ENCODE assay signal across 19 mouse cellular contexts in genomic region chr5:135072720-135073119, GRCm38 (mm10). TPM values are rescaled to one million over a fixed set of nuclear protein-coding genes. Genes with fewer than 3 reads are reported as not detected.
A peak's percentile ranks its signal among the peaks of the same experiment; 100 is the strongest.
DNase-seq lines count a peak whose midpoint lies in the region; ATAC-seq and TF ChIP-seq lines count a peak whose summit lies in the region.
"Had no signal": no experiment of that assay in that cellular context is flagged by ENCODE, and none has a peak within 500 bp of the region (broad histone marks: within the 10 kb centered on the region; RNA-seq: fewer than 3 reads in every experiment).

No protein-coding gene starts in this region.

- H3K9me3 ChIP-seq in E14TG2a.4 (ENCODE audit: low read length) (no peaks in the 10 kb centered on the region), ES-Bruce4 (replicated peaks; ENCODE audit: control insufficient read depth, insufficient read depth, low read length, poor library complexity, severe bottlenecking) (no peaks in the 10 kb centered on the region)
- H3K9me3 ChIP-seq in hindbrain, embryonic 11.5 days (ENCODE audit: control insufficient read depth, low read length): no peaks in the 10 kb centered on the region
- H3K9me3 ChIP-seq: heart, embryonic 12.5 days; hindbrain, embryonic 10.5 days; hindbrain, embryonic 15.5 days had no signal

- 93% methylated on average over 6 of the region's 6 CpGs for WGBS in thymus, adult 2 months
- 52% methylated on average over 6 of the region's 6 CpGs for WGBS in hindbrain, embryonic 11.5 days

- H3K36me3 ChIP-seq in E14TG2a.4 (ENCODE audit: insufficient read depth, low read length): peaks cover 8% of the 10 kb centered on the region
- no peaks in the 10 kb centered on the region for H3K36me3 ChIP-seq in ES-Bruce4 (ENCODE audit: control insufficient read depth, insufficient read depth, low read length, poor library complexity, severe bottlenecking)
- H3K36me3 ChIP-seq in thymus, adult 2 months (ENCODE audit: control insufficient read depth, insufficient read depth, low read length): no peaks in the 10 kb centered on the region
- H3K36me3 ChIP-seq in hindbrain, embryonic 11.5 days (ENCODE audit: control insufficient read depth, insufficient read depth, low read length): no peaks in the 10 kb centered on the region

- DNase-seq in layer of hippocampus, adult 2 months (ENCODE audit: low spot score in 2 of 2): peak in 1 of 2 experiments; percentile 26
- DNase-seq in layer of hippocampus, adult 9-10 months (ENCODE audit: low spot score): no peak
- peak; percentile 88 for DNase-seq in ZHBTc4 (ENCODE audit: low read depth, low spot score)
- no peak for DNase-seq in thymus, adult 2 months
- no peak for DNase-seq in hindbrain, embryonic 11.5 days (ENCODE audit: low spot score)
- DNase-seq: adrenal gland, postnatal 10 days; cerebellum, adult 11 months; cerebellum, adult 8-10 months; gastrocnemius, postnatal 25 days had no signal

- H3K27me3 ChIP-seq in E14TG2a.4 (ENCODE audit: insufficient read depth, low read length): peaks cover 14% of the 10 kb centered on the region
- no peaks in the 10 kb centered on the region for H3K27me3 ChIP-seq in ES-Bruce4 (ENCODE audit: control insufficient read depth, insufficient read depth, low read length, poor library complexity, severe bottlenecking)
- H3K27me3 ChIP-seq in thymus, adult 2 months (ENCODE audit: control insufficient read depth, insufficient read depth, low read length): no peaks in the 10 kb centered on the region; the same call in 1 of the 2 replicates
- no peaks in the 10 kb centered on the region for H3K27me3 ChIP-seq in hindbrain, embryonic 11.5 days (ENCODE audit: control insufficient read depth, insufficient read depth, low read length)
- H3K27me3 ChIP-seq: embryonic facial prominence, embryonic 12.5 days; forebrain, embryonic 12.5 days; heart, embryonic 12.5 days; hindbrain, embryonic 15.5 days had no signal

- ATAC-seq in hindbrain, embryonic 11.5 days (ENCODE audit: low FRiP score): no peak
- ATAC-seq: forebrain, embryonic 16.5 days had no signal

- peaks cover 69% of the 10 kb centered on the region for H3K4me1 ChIP-seq in E14TG2a.4 (replicated peaks; ENCODE audit: low read depth, low read length)
- peaks cover 11% of the 10 kb centered on the region for H3K4me1 ChIP-seq in ES-Bruce4 (ENCODE audit: control insufficient read depth, insufficient read depth, low read length)
- H3K4me1 ChIP-seq in thymus, adult 2 months (replicated peaks; ENCODE audit: control insufficient read depth, insufficient read depth, low read length): peaks cover 3% of the 10 kb centered on the region
- peaks cover 4% of the 10 kb centered on the region for H3K4me1 ChIP-seq in hindbrain, embryonic 11.5 days (replicated peaks; ENCODE audit: control insufficient read depth, insufficient read depth, low read length)

- TF ChIP-seq EP300 in ES-Bruce4 (IDR thresholded peaks at IDR 0.05; ENCODE audit: insufficient read depth, low read depth, low read length): no peak

- peak; percentile 11; the same call in 1 of the 2 replicates for TF ChIP-seq CTCF in layer of hippocampus, adult 2 months (conservative IDR thresholded peaks at IDR 0.05)
- TF ChIP-seq CTCF in E14TG2a.4 (conservative IDR thresholded peaks at IDR 0.05; ENCODE audit: low read length): no peak
- TF ChIP-seq CTCF in ES-Bruce4 (IDR thresholded peaks at IDR 0.05; ENCODE audit: low read depth, low read length): no peak
- no peak for TF ChIP-seq CTCF in thymus, adult 2 months (IDR thresholded peaks at IDR 0.05; ENCODE audit: borderline replicate concordance, control insufficient read depth, extremely low read depth, insufficient read depth, low read length, poor library complexity)

- no peak overlapping the region for H3K4me3 ChIP-seq in layer of hippocampus, adult 2 months
- peak overlapping the region; percentile 71 for H3K4me3 ChIP-seq in E14TG2a.4 (replicated peaks; ENCODE audit: low read length)
- H3K4me3 ChIP-seq in ES-Bruce4 (ENCODE audit: low read depth, low read length): peak overlapping the region; percentile 61
- H3K4me3 ChIP-seq in thymus, adult 2 months (ENCODE audit: control insufficient read depth, insufficient read depth, low read length): no peak overlapping the region
- no peak overlapping the region for H3K4me3 ChIP-seq in hindbrain, embryonic 11.5 days (ENCODE audit: low read depth, low read length)
- H3K4me3 ChIP-seq: embryonic facial prominence, embryonic 12.5 days; forebrain, embryonic 12.5 days; heart, embryonic 12.5 days; hindbrain, embryonic 15.5 days had no signal

- no peak overlapping the region for H3K4me2 ChIP-seq in hindbrain, embryonic 11.5 days (replicated peaks; ENCODE audit: low read depth, low read length)
- H3K4me2 ChIP-seq: hindbrain, embryonic 15.5 days had no signal

- H3K9ac ChIP-seq in ES-Bruce4 (ENCODE audit: low read depth, poor library complexity, severe bottlenecking): peak overlapping the region; percentile 37
- H3K9ac ChIP-seq in hindbrain, embryonic 11.5 days (ENCODE audit: low read depth, low read length): no peak overlapping the region
- H3K9ac ChIP-seq: hindbrain, embryonic 15.5 days had no signal

- TF ChIP-seq POLR2A in ES-Bruce4 (IDR thresholded peaks at IDR 0.05; ENCODE audit: insufficient read depth, low read length): no peak
- TF ChIP-seq POLR2A in thymus, adult 2 months (IDR thresholded peaks at IDR 0.05; ENCODE audit: control insufficient read depth, extremely low read depth, insufficient read depth, low read length, poor library complexity): no peak

- 0 out of 2 replicates have a peak overlapping the region, but pooled peaks have one; percentile 36 for H3K27ac ChIP-seq in layer of hippocampus, adult 2 months
- peak overlapping the region; percentile 60; the same call in 1 of the 2 replicates for H3K27ac ChIP-seq in ES-Bruce4 (ENCODE audit: insufficient read depth, low read length)
- no peak overlapping the region for H3K27ac ChIP-seq in thymus, adult 2 months (ENCODE audit: control insufficient read depth, insufficient read depth, low read length)
- no peak overlapping the region for H3K27ac ChIP-seq in hindbrain, embryonic 11.5 days (ENCODE audit: low read depth, low read length)
- H3K27ac ChIP-seq: forebrain, embryonic 12.5 days; hindbrain, embryonic 15.5 days had no signal

RNA-seq across cellular contexts. Expression of gene Vps37d, which starts 5.3 kb away (rescaled TPM):
- 10 to 100 TPM; 29.4 to 30.3 TPM for total RNA-seq in layer of hippocampus, adult 2 months (2021)
- polyA plus RNA-seq in ES-Bruce4 (2011; ENCODE audit: insufficient read depth, insufficient read length, low read depth, missing spikeins): 4.2 and 5.7 TPM in 2 replicates
- polyA plus RNA-seq in thymus, adult 2 months (2012; rRNA removed): 1.8 and 2.3 TPM in 2 replicates
- polyA plus RNA-seq in hindbrain, embryonic 11.5 days (2014; fragmentation: Nextera tagmentation; extraction: Ambion mirVana): 10.4 and 12.0 TPM in 2 replicates
- total RNA-seq: common myeloid progenitor, adult 5-6 weeks; granulocyte monocyte progenitor cell, adult 5-6 weeks had no signal

RNA-seq across cellular contexts. Expression of gene Bud23, which starts 8.0 kb away (rescaled TPM):
- total RNA-seq in layer of hippocampus, adult 2 months (2021): 10 to 100 TPM; 49.9 to 53.4 TPM
- 71.1 and 102 TPM in 2 replicates for polyA plus RNA-seq in ES-Bruce4 (2011; ENCODE audit: insufficient read depth, insufficient read length, low read depth, missing spikeins)
- 116 and 125 TPM in 2 replicates for polyA plus RNA-seq in thymus, adult 2 months (2012; rRNA removed)
- polyA plus RNA-seq in hindbrain, embryonic 11.5 days (2014; fragmentation: Nextera tagmentation; extraction: Ambion mirVana): 113 and 118 TPM in 2 replicates

RNA-seq across cellular contexts. Expression of gene Dnajc30, which starts 8.7 kb away (rescaled TPM):
- total RNA-seq in layer of hippocampus, adult 2 months (2021): 10 to 100 TPM; 39.1 to 43.1 TPM
- polyA plus RNA-seq in ES-Bruce4 (2011; ENCODE audit: insufficient read depth, insufficient read length, low read depth, missing spikeins): 7.9 and 8.0 TPM in 2 replicates
- polyA plus RNA-seq in thymus, adult 2 months (2012; rRNA removed): 26.8 and 35.1 TPM in 2 replicates
- 26.2 and 29.2 TPM in 2 replicates for polyA plus RNA-seq in hindbrain, embryonic 11.5 days (2014; fragmentation: Nextera tagmentation; extraction: Ambion mirVana)

RNA-seq across cellular contexts. Expression of gene Mlxipl, which starts 17.0 kb away (rescaled TPM):
- total RNA-seq in layer of hippocampus, adult 2 months (2021): 1 to 10 TPM; 6.2 to 6.7 TPM
- polyA plus RNA-seq in ES-Bruce4 (2011; ENCODE audit: insufficient read depth, insufficient read length, low read depth, missing spikeins): 3.8 and 4.6 TPM in 2 replicates
- polyA plus RNA-seq in thymus, adult 2 months (2012; rRNA removed): 22.5 and 31.5 TPM in 2 replicates
- 1.2 and 1.6 TPM in 2 replicates for polyA plus RNA-seq in hindbrain, embryonic 11.5 days (2014; fragmentation: Nextera tagmentation; extraction: Ambion mirVana)
- total RNA-seq: common myeloid progenitor, adult 5-6 weeks had no signal

RNA-seq across cellular contexts. Expression of gene Stx1a, which starts 49.4 kb away (rescaled TPM):
- 10 to 100 TPM; 92.3 to 97.6 TPM for total RNA-seq in layer of hippocampus, adult 2 months (2021)
- polyA plus RNA-seq in ES-Bruce4 (2011; ENCODE audit: insufficient read depth, insufficient read length, low read depth, missing spikeins): 9.3 and 10.5 TPM in 2 replicates
- polyA plus RNA-seq in thymus, adult 2 months (2012; rRNA removed): 20.3 and 23.7 TPM in 2 replicates
- polyA plus RNA-seq in hindbrain, embryonic 11.5 days (2014; fragmentation: Nextera tagmentation; extraction: Ambion mirVana): 21.8 and 24.0 TPM in 2 replicates

Comparison
In these comparisons a context has a peak if more than half of its experiments do, and no peak if none do; other contexts are left out.
1. H3K27ac ChIP-seq: peak in layer of hippocampus, adult 2 months (single experiment) and ES-Bruce4 (single experiment); none in thymus, adult 2 months (single experiment) and hindbrain, embryonic 11.5 days (single experiment).
2. H3K4me3 ChIP-seq: peak in E14TG2a.4 (single experiment) and ES-Bruce4 (single experiment); none in layer of hippocampus, adult 2 months (single experiment), thymus, adult 2 months (single experiment) and hindbrain, embryonic 11.5 days (single experiment).